Mouse (Mus musculus) megakaryocyte, adult 5-6 weeks (primary cell): ENCODE results near the gene Tufm. TPM values are rescaled to one million over a fixed set of nuclear protein-coding genes. Genes with fewer than 3 reads are reported as not detected.

Source experiments
- ATAC-seq: 2 replicates; pipeline ENCODE4 v1.8.0; 2016; ENCODE audit warnings: mild to moderate bottlenecking, inconsistent platforms; ENCODE audit not compliant: poor library complexity, severe bottlenecking
- total RNA-seq, 2 experiments: library from RNA; stranded (forward) in 1 of 2; stranded (reverse) in 1 of 2; fragments of 153-499, 151-499 nt in 1 of 2; fragments of 221-1000, 200-1000 nt in 1 of 2; gene quantifications; 2 replicates each; pipeline versions ENCODE4 v1.2.3 to v1.2.4; 2015 to 2017

Tufm gene
- total RNA-seq (2015) (40.2 and 44.3 TPM in 2 replicates), total RNA-seq (2017) (33.8 and 44.9 TPM in 2 replicates)

GRCm38 (mm10) chr7:126487052-126487483 lies at the start of gene Tufm:
Tufm (plus strand) TSS chr7:126487361.
- peak; percentile 79 for ATAC-seq

- ATAC-seq = no peak
These were observed 47.0 kb upstream of the Tufm start for GRCm38 (mm10) chr7:126440134-126440533.

GRCm38 (mm10) chr7:126443997-126444396 lies 43.2 kb upstream of the Tufm start:
- no peak for ATAC-seq

- ATAC-seq = no peak
These were observed 42.6 kb upstream of the Tufm start for GRCm38 (mm10) chr7:126444536-126444935.

- no peak for ATAC-seq
These were observed 41.9 kb upstream of the Tufm start for GRCm38 (mm10) chr7:126445104-126445815.

GRCm38 (mm10) chr7:126446217-126446616 lies 40.9 kb upstream of the Tufm start:
- no peak for ATAC-seq

GRCm38 (mm10) chr7:126448481-126448880 lies 38.7 kb upstream of the Tufm start:
- ATAC-seq = peak; percentile 89

GRCm38 (mm10) chr7:126449991-126450390 lies 37.2 kb upstream of the Tufm start:
- ATAC-seq = no peak

GRCm38 (mm10) chr7:126450641-126451040 lies 36.5 kb upstream of the Tufm start:
- ATAC-seq = no peak

- no peak for ATAC-seq
These were observed 34.9 kb upstream of the Tufm start for GRCm38 (mm10) chr7:126452244-126452643.

- ATAC-seq = no peak
These were observed 33.3 kb upstream of the Tufm start for GRCm38 (mm10) chr7:126453861-126454260.

- no peak for ATAC-seq
These were observed 31.9 kb upstream of the Tufm start for GRCm38 (mm10) chr7:126455242-126455641.

- ATAC-seq = no peak
These were observed 30.5 kb upstream of the Tufm start for GRCm38 (mm10) chr7:126456382-126457266.

- no peak for ATAC-seq
These were observed 28.9 kb upstream of the Tufm start for GRCm38 (mm10) chr7:126458225-126458624.

GRCm38 (mm10) chr7:126458844-126459618 lies 28.1 kb upstream of the Tufm start:
- ATAC-seq = no peak

- ATAC-seq = no peak
These were observed 26.4 kb upstream of the Tufm start for GRCm38 (mm10) chr7:126460623-126461399.

GRCm38 (mm10) chr7:126461626-126462025 lies 25.5 kb upstream of the Tufm start:
- ATAC-seq = no peak

GRCm38 (mm10) chr7:126463004-126463403 lies 24.2 kb upstream of the Tufm start, which contains the start of gene Atp2a1:
Atp2a1 (minus strand) TSS chr7:126463108.
- ATAC-seq = no peak

- ATAC-seq = no peak
These were observed 23.6 kb upstream of the Tufm start for GRCm38 (mm10) chr7:126463547-126463946.

GRCm38 (mm10) chr7:126464121-126464520 lies 23.0 kb upstream of the Tufm start:
- ATAC-seq = peak; percentile 85
